Mouse (Mus musculus): ENCODE data around the gene Vmn1r234. TPM values are rescaled to one million over a fixed set of nuclear protein-coding genes. Genes with fewer than 3 reads are reported as not detected.
"Not testable (repeated sequence)": the region's sequence is repeated elsewhere in the genome, so short reads cannot be mapped to it uniquely, and the experiment has no call there.

The Vmn1r234 gene
- not detected in 2 replicates for polyA plus RNA-seq (2015; fragmentation: Nextera tagmentation; extraction: Ambion mirVana)

GRCm38 (mm10) chr17:21225787-21226186 is at the start of gene Vmn1r234:
Gene Vmn1r234 (plus strand): TSS chr17:21226087.
- H3K4me2 ChIP-seq: no peak within 1 kb of the TSS
- 80% methylated on average over 1 of the region's 1 CpGs for WGBS
- H3K27me3 ChIP-seq: no peaks in the 10 kb centered on the region
- H3K4me1 ChIP-seq: no peaks in the 10 kb centered on the region
- no peak within 1 kb of the TSS for H3K9ac ChIP-seq
- no peak within 1 kb of the TSS for H3K4me3 ChIP-seq
- no peaks in the 10 kb centered on the region for H3K9me3 ChIP-seq
- no peak for ATAC-seq (ENCODE audit: insufficient number of reproducible peaks, low FRiP score, low TSS enrichment, low read depth)
- no peaks in the 10 kb centered on the region for H3K36me3 ChIP-seq
- H3K27ac ChIP-seq: no peak within 1 kb of the TSS

DNA sequence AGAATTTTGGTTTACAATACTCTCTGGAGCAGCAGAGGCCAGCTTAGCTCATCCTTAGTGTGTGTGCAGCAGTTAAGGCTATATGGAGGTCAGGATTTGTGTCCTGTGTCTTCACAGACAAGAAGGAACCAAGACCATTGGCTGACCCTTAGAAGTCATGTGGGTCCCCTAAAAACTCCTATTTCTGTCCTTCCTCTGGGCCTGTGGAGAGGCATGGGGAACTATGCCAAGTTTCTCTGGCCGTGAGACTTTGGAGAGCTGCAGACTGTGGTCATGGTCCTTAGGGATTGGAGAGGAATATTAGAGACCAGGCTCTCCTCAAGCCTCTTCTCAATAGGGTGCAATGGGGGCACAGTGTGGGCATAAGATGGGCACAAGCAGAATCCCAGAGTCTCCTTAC is 14.8 kb upstream of the Vmn1r234 start:
- not testable (repeated sequence) for H3K4me2 ChIP-seq; H3K4me3 ChIP-seq; H3K9me3 ChIP-seq; H3K4me1 ChIP-seq; H3K9ac ChIP-seq; H3K27me3 ChIP-seq; H3K36me3 ChIP-seq; ATAC-seq (ENCODE audit: insufficient number of reproducible peaks, low FRiP score, low TSS enrichment, low read depth); H3K27ac ChIP-seq
- 79% methylated on average over 1 of the region's 1 CpGs for WGBS

DNA sequence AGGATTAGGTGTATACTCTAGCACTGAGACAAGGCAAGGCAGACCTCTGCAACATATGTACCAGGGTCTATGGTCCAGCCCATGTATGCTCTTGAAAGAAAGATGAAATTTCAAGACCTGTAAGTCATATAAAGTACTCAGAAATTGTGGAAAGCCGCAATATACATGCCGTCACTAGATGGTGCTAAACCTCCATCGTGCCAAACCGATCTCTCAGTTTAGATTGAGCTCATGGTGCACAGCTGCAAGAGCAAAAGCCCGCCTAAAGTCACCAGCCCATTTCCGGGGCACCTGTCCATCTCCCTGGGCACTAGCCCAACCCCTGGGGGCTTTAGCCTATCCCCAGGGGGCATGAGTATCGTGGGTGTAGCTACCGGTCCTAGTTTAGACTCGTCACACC is 5.8 kb downstream of the Vmn1r234 start:
- no peaks in the 10 kb centered on the region for H3K4me1 ChIP-seq
- ATAC-seq (ENCODE audit: insufficient number of reproducible peaks, low FRiP score, low TSS enrichment, low read depth): no peak
- H3K9me3 ChIP-seq: no peaks in the 10 kb centered on the region
- no peak overlapping the region for H3K4me3 ChIP-seq
- no peaks in the 10 kb centered on the region for H3K36me3 ChIP-seq
- no peak overlapping the region for H3K4me2 ChIP-seq
- no peak overlapping the region for H3K27ac ChIP-seq
- WGBS: 29% methylated on average over 9 of the region's 9 CpGs
- H3K27me3 ChIP-seq: no peaks in the 10 kb centered on the region
- H3K9ac ChIP-seq: no peak overlapping the region

- no peaks in the 10 kb centered on the region for H3K36me3 ChIP-seq
- H3K4me3 ChIP-seq: no peak within 1 kb of the TSS
- no peak within 1 kb of the TSS for H3K9ac ChIP-seq
- H3K4me2 ChIP-seq: no peak within 1 kb of the TSS
- H3K9me3 ChIP-seq: no peaks in the 10 kb centered on the region
- H3K27me3 ChIP-seq: no peaks in the 10 kb centered on the region
- no peaks in the 10 kb centered on the region for H3K4me1 ChIP-seq
- H3K27ac ChIP-seq: no peak within 1 kb of the TSS
- no peak for ATAC-seq (ENCODE audit: insufficient number of reproducible peaks, low FRiP score, low TSS enrichment, low read depth)
These were observed 30.2 kb downstream of the Vmn1r234 start, which contains the start of gene Vmn1r235 for GRCm38 (mm10) chr17:21256111-21256510. Gene Vmn1r235 (plus strand): TSS chr17:21256411.

GRCm38 (mm10) chr17:21272103-21272502 is 46.2 kb downstream of the Vmn1r234 start:
- no peaks in the 10 kb centered on the region for H3K27me3 ChIP-seq
- H3K9me3 ChIP-seq: no peaks in the 10 kb centered on the region
- H3K9ac ChIP-seq: no peak overlapping the region
- no peaks in the 10 kb centered on the region for H3K4me1 ChIP-seq
- no peak for ATAC-seq (ENCODE audit: insufficient number of reproducible peaks, low FRiP score, low TSS enrichment, low read depth)
- no peak overlapping the region for H3K4me2 ChIP-seq
- H3K36me3 ChIP-seq: no peaks in the 10 kb centered on the region
- 11% methylated on average over 4 of the region's 4 CpGs for WGBS
- no peak overlapping the region for H3K27ac ChIP-seq
- H3K4me3 ChIP-seq: no peak overlapping the region

GRCm38 (mm10) chr17:21282642-21283041 is 56.8 kb downstream of the Vmn1r234 start, which contains the start of gene Vmn1r236:
Gene Vmn1r236 (plus strand): TSS chr17:21282942.
- no peak for ATAC-seq (ENCODE audit: insufficient number of reproducible peaks, low FRiP score, low TSS enrichment, low read depth)
- Histone ChIP-seq H3K4me3 (no peak within 1 kb of the TSS), H3K9ac (no peak within 1 kb of the TSS), H3K27ac (no peak within 1 kb of the TSS), H3K4me1 (no peaks in the 10 kb centered on the region), H3K36me3 (no peaks in the 10 kb centered on the region), H3K27me3 (no peaks in the 10 kb centered on the region), H3K4me2 (no peak within 1 kb of the TSS), H3K9me3 (no peaks in the 10 kb centered on the region)
- 71% methylated on average over 3 of the region's 3 CpGs for WGBS

GRCm38 (mm10) chr17:21284395-21284794 is 58.5 kb downstream of the Vmn1r234 start:
- no peak for ATAC-seq (ENCODE audit: insufficient number of reproducible peaks, low FRiP score, low TSS enrichment, low read depth)
- Histone ChIP-seq H3K4me1 (no peaks in the 10 kb centered on the region), H3K36me3 (no peaks in the 10 kb centered on the region), H3K9me3 (no peaks in the 10 kb centered on the region), H3K4me2 (no peak overlapping the region), H3K27me3 (no peaks in the 10 kb centered on the region), H3K27ac (no peak overlapping the region), H3K4me3 (no peak overlapping the region), H3K9ac (no peak overlapping the region)

Small RNAs within 50 kb of the gene (microRNA-seq; reads per million reads assigned to microRNA genes)
- gene Gm26384: not detected

Other genes starting within 250 kb of the Vmn1r234 start
- gene Vmn1r233, start 229.6 kb upstream of the Vmn1r234 start, polyA plus RNA-seq (2015; fragmentation: Nextera tagmentation; extraction: Ambion mirVana): not detected in 2 replicates
- gene Zfp160, start 217.2 kb upstream of the Vmn1r234 start, polyA plus RNA-seq (2015; fragmentation: Nextera tagmentation; extraction: Ambion mirVana): 14.7 and 16.6 TPM in 2 replicates
- gene Vmn1r235, start 30.3 kb downstream of the Vmn1r234 start, polyA plus RNA-seq (2015; fragmentation: Nextera tagmentation; extraction: Ambion mirVana): not detected in 2 replicates
- gene Vmn1r236, start 56.9 kb downstream of the Vmn1r234 start, polyA plus RNA-seq (2015; fragmentation: Nextera tagmentation; extraction: Ambion mirVana): not detected in 2 replicates
- gene Vmn1r237, start 85.8 kb downstream of the Vmn1r234 start, polyA plus RNA-seq (2015; fragmentation: Nextera tagmentation; extraction: Ambion mirVana): not detected in 2 replicates
- gene Zfp677, start 157.7 kb downstream of the Vmn1r234 start, polyA plus RNA-seq (2015; fragmentation: Nextera tagmentation; extraction: Ambion mirVana): 4.2 and 4.6 TPM in 2 replicates
- gene Zfp54, start 197.1 kb downstream of the Vmn1r234 start, polyA plus RNA-seq (2015; fragmentation: Nextera tagmentation; extraction: Ambion mirVana): 5.3 and 6.0 TPM in 2 replicates
- 14.6 and 15.6 TPM in 2 replicates for gene Zfp51, start 224.3 kb downstream of the Vmn1r234 start, polyA plus RNA-seq (2015; fragmentation: Nextera tagmentation; extraction: Ambion mirVana)

Data from limb, embryonic 15.5 days (tissue).